Mouse (Mus musculus): ENCODE results near the gene Itprid2. TPM values are rescaled to one million over a fixed set of nuclear protein-coding genes. Genes with fewer than 3 reads are reported as not detected.
A peak's percentile ranks its signal among the peaks of the same experiment; 100 is the strongest.

Itprid2 gene
- total RNA-seq, 2 experiments from 2014 or later = 23.3 to 27.4 TPM

DNA sequence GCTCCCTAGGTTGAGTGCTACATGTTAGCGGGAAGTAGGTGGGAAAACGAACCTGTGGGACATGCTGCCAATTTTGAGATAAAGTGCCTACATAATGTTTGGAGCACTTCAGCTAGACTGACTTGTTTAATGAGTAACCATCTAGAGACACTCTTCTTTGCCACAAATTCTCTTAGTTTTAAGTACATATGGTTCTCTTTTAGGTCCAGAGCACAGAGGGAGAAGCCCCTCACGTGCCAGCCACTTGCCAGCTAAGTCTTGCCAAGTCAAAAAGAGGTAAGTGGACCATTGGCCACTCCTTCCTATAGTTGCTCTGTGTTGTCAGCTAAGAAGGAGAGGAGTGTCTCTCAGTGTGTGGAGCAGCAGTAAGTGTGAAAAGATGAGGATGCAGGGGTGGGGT, 16.0 kb downstream of the Itprid2 start:
- DNase-seq = no peak

GRCm38 (mm10) chr2:79651701-79652100, 16.5 kb downstream of the Itprid2 start:
- no peak for DNase-seq

- DNase-seq = no peak
Observed at GRCm38 (mm10) chr2:79652502-79652901, 17.4 kb downstream of the Itprid2 start.

GRCm38 (mm10) chr2:79653093-79653808, 18.1 kb downstream of the Itprid2 start:
- DNase-seq = no peak

GRCm38 (mm10) chr2:79653809-79654164, 18.6 kb downstream of the Itprid2 start:
- DNase-seq = no peak

DNA sequence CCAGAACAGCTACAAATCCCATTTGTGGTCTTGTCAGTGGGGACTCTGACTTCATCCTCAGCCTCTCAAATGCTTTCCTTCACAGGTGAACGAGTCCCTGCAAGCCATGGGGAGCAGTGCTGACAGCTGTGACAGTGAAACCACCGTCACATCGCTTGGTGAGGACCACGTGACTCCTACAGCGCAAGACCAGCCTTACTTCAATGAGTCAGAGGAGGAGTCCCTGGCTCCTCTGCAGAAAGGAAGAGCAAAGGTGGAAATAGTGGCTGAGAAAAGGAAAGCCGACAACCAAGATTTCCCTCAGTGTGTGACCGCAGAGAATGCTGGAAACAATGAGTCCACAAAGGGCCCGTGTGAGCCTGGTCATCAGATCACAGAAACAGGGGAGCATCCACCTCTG, 21.9 kb downstream of the Itprid2 start:
- no peak for DNase-seq

GRCm38 (mm10) chr2:79660417-79661185, 25.4 kb downstream of the Itprid2 start:
- no peak for DNase-seq

DNA sequence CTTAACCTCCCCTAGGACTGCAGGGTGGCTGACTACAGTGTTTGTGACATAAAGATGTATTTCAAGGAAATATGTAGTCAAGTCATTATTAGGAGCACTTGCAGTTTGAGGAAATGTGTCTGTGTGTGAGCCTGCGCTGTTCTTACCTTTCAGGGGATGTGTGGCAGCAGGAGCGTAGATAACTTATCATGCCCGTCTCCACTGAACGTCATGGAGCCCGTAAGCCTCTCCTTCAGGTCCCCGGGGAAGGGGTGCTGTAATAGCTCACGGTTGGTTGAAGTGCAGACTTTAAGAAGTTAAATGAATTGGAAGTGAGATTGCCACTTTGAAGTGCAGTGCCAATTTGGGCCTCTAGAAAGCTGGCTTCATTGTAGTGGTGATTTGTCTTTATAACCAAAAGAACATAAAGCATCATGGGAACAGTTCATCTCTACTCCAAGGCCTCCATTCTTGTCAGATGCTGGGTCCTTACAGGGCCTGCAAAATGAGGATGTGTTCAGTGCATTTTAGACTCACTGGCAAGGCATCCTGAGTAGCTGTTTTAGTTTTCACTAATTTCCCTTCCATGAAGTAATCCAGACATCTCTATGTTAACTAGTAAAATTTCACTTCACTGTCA, 26.4 kb downstream of the Itprid2 start:
- no peak for DNase-seq

DNA sequence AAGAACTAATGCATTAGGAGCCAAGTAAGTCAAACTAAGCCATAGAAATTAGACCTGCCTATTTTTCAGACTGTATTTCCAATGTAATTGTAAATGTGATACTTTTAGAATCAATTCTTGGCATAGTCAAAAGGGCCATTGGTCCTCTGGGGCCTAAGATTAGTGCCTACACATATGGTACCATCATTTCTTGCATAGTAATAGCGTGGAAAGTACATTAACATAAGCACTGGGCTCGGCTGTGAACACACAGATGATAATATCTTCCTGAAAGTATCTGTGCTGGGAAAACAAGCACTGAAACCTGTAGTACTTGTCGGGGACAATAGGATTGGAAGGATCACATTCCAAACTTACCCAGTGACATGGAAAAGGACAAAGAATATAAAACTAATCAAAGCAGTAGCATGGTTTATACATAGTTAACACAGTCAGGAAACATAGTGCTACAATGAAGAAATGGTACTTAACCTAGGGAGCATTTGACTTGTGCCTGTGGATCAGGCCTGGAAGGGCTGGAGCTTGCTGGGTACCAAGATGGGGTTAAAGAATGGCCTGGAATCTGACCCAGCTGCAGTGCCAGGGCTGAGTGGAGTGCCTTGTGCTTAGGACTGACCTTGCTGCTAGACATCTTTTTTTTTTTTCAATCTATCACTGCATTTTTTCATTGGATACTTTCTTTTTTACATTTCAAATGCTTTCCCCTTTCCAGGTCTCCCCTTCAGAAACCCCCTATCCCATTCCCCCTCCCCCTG, 29.6 kb downstream of the Itprid2 start:
- DNase-seq = no peak

DNA sequence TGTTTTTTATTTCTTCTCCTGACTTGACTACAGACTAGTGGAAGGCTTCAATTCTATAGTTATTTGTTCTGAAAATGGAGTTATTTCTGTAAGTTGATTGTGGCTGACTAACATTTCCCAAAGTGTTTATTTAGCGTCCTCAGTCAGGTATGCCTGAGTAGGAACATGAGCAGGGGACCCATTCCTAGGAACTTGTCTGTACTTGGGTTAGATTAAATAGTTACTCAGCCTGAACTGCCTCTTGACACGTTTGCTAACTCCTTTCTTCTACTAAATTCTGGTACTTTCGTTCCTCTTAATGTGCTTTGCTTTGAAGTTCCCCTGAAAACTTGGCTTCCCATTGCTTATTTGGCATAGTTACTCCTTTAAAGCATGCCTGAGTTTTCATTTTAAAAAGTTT, 30.3 kb downstream of the Itprid2 start:
- no peak for DNase-seq

GRCm38 (mm10) chr2:79675266-79675665, 40.1 kb downstream of the Itprid2 start:
- no peak for DNase-seq

DNA sequence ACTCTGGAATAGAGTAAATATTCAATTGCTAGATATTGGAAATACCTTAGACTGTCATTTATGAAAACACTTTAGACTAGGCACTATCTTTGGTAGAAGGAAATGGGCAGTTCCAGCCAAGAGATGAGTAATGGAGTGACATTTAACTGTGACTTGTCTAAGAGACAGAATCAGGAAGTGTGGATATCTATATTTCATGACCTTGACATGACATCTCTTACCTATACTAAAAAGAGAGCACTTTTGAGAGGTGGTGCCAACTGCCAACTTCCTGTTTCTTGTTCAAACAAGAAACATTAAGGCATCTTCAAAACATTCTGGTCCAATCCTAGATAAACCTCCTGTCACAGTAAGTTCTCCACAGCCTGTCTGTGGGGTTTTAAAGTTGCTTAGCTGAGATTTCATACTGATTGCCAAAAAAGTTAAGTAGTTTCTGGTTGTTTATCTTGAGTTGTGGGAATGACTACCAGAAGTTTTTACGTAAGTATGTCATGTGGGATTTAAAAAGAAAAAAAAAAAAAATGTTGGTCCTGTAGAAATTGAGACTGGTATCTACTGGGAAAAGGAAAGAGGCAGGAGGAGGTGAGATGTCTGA, 42.6 kb downstream of the Itprid2 start:
- DNase-seq = peak; percentile 1

GRCm38 (mm10) chr2:79681672-79682071, 46.5 kb downstream of the Itprid2 start:
- no peak for DNase-seq

GRCm38 (mm10) chr2:79683258-79683657, 48.1 kb downstream of the Itprid2 start:
- no peak for DNase-seq

DNA sequence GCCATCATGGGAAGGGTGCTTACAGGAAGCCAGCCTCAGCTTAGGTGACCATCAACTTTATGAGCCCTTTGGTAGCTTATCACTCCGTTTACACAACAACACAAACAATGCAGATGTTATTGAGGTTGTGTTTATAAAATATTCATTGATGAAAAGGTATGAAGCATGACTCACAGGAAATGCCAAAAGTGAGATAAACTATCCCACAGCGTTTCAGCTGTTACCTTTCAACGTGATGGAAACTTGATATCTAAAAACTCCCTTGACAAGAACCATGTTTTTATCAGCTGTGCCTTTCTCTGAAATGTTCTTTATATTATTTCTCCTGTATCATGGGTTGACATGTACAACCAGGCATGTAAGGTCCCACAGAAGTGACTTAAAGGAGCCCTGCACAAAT, 55.7 kb downstream of the Itprid2 start:
- no peak for DNase-seq

DNA sequence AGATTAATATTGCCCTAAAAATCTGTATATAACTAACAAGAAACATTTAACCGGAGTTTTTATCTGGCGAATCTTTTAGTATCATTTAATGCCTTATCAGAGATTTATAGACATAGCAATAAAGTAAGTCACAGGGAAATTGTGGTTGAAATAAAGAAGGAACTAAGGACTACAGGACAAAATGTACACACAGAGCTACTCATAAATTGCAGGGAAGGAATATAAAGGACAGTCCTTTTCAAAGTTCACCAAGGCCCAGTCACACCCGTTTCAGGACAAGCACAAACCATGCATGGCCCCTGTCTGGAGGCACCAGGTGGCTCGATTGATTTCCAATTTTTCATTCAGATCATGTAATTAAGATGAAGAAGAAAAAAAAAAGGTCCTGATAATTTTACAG, 60.0 kb downstream of the Itprid2 start:
- no peak for DNase-seq

GRCm38 (mm10) chr2:79695939-79696338, 60.8 kb downstream of the Itprid2 start:
- DNase-seq = no peak

DNA sequence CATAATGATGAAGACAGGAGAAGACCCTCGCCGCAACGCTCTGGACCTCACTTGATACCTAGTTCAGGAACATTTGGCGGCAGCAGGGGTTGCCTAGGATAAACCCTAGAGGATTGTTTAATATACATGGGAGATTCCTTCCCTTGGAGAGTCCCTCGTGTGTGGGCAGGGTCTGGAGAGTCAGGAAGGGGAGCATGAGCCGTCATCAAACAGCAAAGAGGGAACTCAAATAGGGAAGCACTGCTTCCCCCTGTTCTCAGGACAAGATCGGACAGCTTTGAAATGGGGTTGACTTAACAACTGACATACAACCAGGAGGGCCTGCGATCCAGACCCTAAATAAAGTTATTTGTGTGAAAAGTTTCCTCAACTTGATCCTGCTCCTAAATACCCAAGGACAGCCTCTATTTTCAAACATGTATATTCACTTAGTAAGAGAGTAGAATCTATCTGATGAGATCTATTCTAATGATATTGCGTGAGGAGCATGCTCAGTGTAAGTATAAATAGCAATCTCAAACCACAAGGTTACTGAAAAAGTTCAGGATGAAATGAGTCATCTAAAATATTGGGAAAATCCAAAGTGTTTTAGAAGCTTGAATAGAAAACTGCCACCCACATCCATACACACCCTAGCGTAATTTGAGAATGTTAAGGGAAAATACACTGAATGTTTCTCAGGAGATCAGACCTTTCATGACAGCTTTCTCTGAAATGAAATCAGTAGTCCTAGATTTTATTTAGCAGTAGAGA, 61.5 kb downstream of the Itprid2 start:
- DNase-seq = no peak

GRCm38 (mm10) chr2:79698166-79698565, 63.0 kb downstream of the Itprid2 start:
- DNase-seq = no peak

- no peak for DNase-seq
Observed at GRCm38 (mm10) chr2:79704773-79705172, 69.6 kb downstream of the Itprid2 start.

DNA sequence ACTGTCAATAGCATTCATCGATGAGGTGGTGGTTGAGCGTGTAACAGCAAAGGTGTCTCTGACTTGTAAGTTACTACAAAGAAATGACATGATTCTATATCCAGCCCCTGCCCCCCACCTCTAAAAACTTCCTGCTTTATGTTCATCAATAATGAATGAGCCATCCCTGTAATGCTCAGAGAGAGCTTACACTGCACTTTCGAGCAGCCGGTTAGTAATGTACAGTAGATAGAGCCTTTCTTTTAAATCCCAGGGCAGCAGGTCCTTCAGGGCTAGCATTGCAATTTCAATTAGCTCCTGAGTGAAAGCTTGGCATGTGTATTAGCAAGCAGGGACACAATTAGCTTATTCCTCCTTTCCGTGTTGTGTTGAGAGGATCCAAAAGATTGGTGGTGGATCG, 72.4 kb downstream of the Itprid2 start, which contains the start of gene Ppp1r1c:
Gene Ppp1r1c, plus strand, starts transcription at position 206 of the 400 bp plus-strand sequence.
- DNase-seq = no peak

GRCm38 (mm10) chr2:79713662-79714091, 78.5 kb downstream of the Itprid2 start:
- DNase-seq = no peak
